Mouse (Mus musculus) CH12.LX (cell line): ENCODE data around the gene Ctnna3. TPM values are rescaled to one million over a fixed set of nuclear protein-coding genes. Genes with fewer than 3 reads are reported as not detected.

Experiments
- DNase-seq: peaks from one replicate; pipeline ENCODE4 v3.0.0-alpha.2; 2013; ENCODE audit errors: extremely low read depth
- H3K27ac ChIP-seq: 2 replicates; pipeline ENCODE4 v1.5.1; 2012; ENCODE audit warnings: low read depth, mild to moderate bottlenecking, control low read depth, moderate library complexity; ENCODE audit not compliant: insufficient read depth
- H3K27me3 ChIP-seq: replicated peaks from 2 replicates; pipeline ENCODE3; 2012; ENCODE audit warnings: inconsistent platforms
- H3K36me3 ChIP-seq, 2 experiments: replicated peaks in 1 of 2; 2 replicates each; pipeline versions ENCODE3 to v1.6.1; 2012; ENCODE audit warnings: inconsistent platforms in 1 of 2, low read length in 1 of 2, mild to moderate bottlenecking in 1 of 2, mixed read lengths in 1 of 2, moderate library complexity in 1 of 2; ENCODE audit not compliant: control insufficient read depth in 1 of 2, insufficient read depth in 1 of 2
- H3K4me1 ChIP-seq, 2 experiments: 2 replicates each; pipeline ENCODE4 v1.6.1; 2012; ENCODE audit warnings: inconsistent platforms in 1 of 2, moderate library complexity in 1 of 2; ENCODE audit not compliant: insufficient read depth in 2 of 2, control insufficient read depth in 1 of 2
- H3K4me2 ChIP-seq: 2 replicates; pipeline ENCODE4 v1.6.1; 2012; ENCODE audit warnings: low read depth, mild to moderate bottlenecking, control low read depth; ENCODE audit not compliant: poor library complexity, insufficient read depth, severe bottlenecking
- H3K4me3 ChIP-seq, 3 experiments: fragments of 150-350 bp in 1 of 3; sonication (generic) in 1 of 3; replicated peaks in 1 of 3; 2 replicates each; pipeline versions ENCODE3 to v1.5.1; 2011 to 2012; ENCODE audit warnings: low read depth in 2 of 3, low read length in 2 of 3, mild to moderate bottlenecking in 2 of 3, moderate library complexity in 2 of 3, control low read depth in 1 of 3, improper control_type of control experiment in 1 of 3, inconsistent platforms in 1 of 3, mixed read lengths in 1 of 3; ENCODE audit not compliant: poor library complexity in 1 of 3
- H3K79me2 ChIP-seq: replicated peaks from 2 replicates; pipeline ENCODE4 v1.6.1; 2012; ENCODE audit warnings: mild to moderate bottlenecking, moderate library complexity; ENCODE audit not compliant: control insufficient read depth, poor library complexity, insufficient read depth, severe bottlenecking; ENCODE audit errors: extremely low read depth
- H3K9ac ChIP-seq: 2 replicates; pipeline ENCODE4 v1.6.1; 2012; ENCODE audit warnings: low read depth, mild to moderate bottlenecking, control low read depth, moderate library complexity; ENCODE audit not compliant: insufficient read depth
- H3K9me3 ChIP-seq: replicated peaks from 2 replicates; pipeline ENCODE3; 2012; ENCODE audit warnings: low read length, inconsistent platforms, mixed read lengths
- BHLHE40 ChIP-seq: IDR thresholded peaks from 2 replicates; pipeline ENCODE4 v1.6.1; 2011; ENCODE audit warnings: mild to moderate bottlenecking, low read depth, low read length, improper control_type of control experiment
- CHD1 ChIP-seq: IDR thresholded peaks from 2 replicates; pipeline ENCODE4 v1.6.1; 2012; ENCODE audit warnings: low read depth, low read length, improper control_type of control experiment, inconsistent platforms
- CHD2 ChIP-seq: IDR thresholded peaks from 2 replicates; pipeline ENCODE4 v1.6.1; 2011; ENCODE audit warnings: low read length, improper control_type of control experiment
- E2F4 ChIP-seq: IDR thresholded peaks from 2 replicates; pipeline ENCODE4 v1.6.1; 2011; ENCODE audit warnings: low read depth, low read length, improper control_type of control experiment; ENCODE audit not compliant: insufficient replicate concordance
- ELF1 ChIP-seq: IDR thresholded peaks from 2 replicates; pipeline ENCODE4 v1.6.1; 2014; ENCODE audit warnings: low read depth, mild to moderate bottlenecking, inconsistent platforms, low read length, improper control_type of control experiment
- ETS1 ChIP-seq: conservative IDR thresholded peaks from 2 replicates; pipeline ENCODE4 v1.6.1; 2012; ENCODE audit warnings: low read depth, mild to moderate bottlenecking, inconsistent platforms, low read length, improper control_type of control experiment, moderate library complexity
- GABPA ChIP-seq: IDR thresholded peaks from 2 replicates; pipeline ENCODE4 v1.6.1; 2012; ENCODE audit warnings: low read depth, low read length, improper control_type of control experiment, inconsistent platforms; ENCODE audit not compliant: insufficient replicate concordance
- JUN ChIP-seq: IDR thresholded peaks from 2 replicates; pipeline ENCODE4 v1.6.1; 2011; ENCODE audit warnings: low read depth, mild to moderate bottlenecking, low read length, improper control_type of control experiment, moderate library complexity; ENCODE audit not compliant: insufficient read depth
- JUND ChIP-seq: conservative IDR thresholded peaks from 2 replicates; pipeline ENCODE4 v1.6.1; 2011; ENCODE audit warnings: low read depth, low read length, improper control_type of control experiment
- MAX ChIP-seq: IDR thresholded peaks from 2 replicates; pipeline ENCODE4 v1.6.1; 2011; ENCODE audit warnings: low read length, improper control_type of control experiment
- MYC ChIP-seq: IDR thresholded peaks from 2 replicates; pipeline ENCODE4 v1.6.1; 2011; ENCODE audit warnings: low read depth, mild to moderate bottlenecking, improper control_type of control experiment, low read length
- NRF1 ChIP-seq: IDR thresholded peaks from 2 replicates; pipeline ENCODE4 v1.6.1; 2014; ENCODE audit warnings: low read depth, mild to moderate bottlenecking, inconsistent platforms, low read length, improper control_type of control experiment, moderate library complexity
- PAX5 ChIP-seq: IDR thresholded peaks from 2 replicates; pipeline ENCODE4 v1.6.1; 2012; ENCODE audit warnings: low read length, inconsistent platforms, mixed read lengths
- POLR2AphosphoS2 ChIP-seq: IDR thresholded peaks from 2 replicates; pipeline ENCODE4 v1.6.1; 2011; ENCODE audit warnings: low read depth, low read length, improper control_type of control experiment
- RCOR1 ChIP-seq: conservative IDR thresholded peaks from 2 replicates; pipeline ENCODE4 v1.6.1; 2012; ENCODE audit warnings: low read depth, mild to moderate bottlenecking, inconsistent platforms, low read length, improper control_type of control experiment
- SMC3 ChIP-seq: IDR thresholded peaks from 2 replicates; pipeline ENCODE4 v1.6.1; 2011; ENCODE audit warnings: low read depth, low read length, improper control_type of control experiment
- TBP ChIP-seq: conservative IDR thresholded peaks from 2 replicates; pipeline ENCODE4 v1.6.1; 2011; ENCODE audit warnings: low read depth, low read length, improper control_type of control experiment
- TCF12 ChIP-seq: IDR thresholded peaks from 2 replicates; pipeline ENCODE4 v1.6.1; 2014; ENCODE audit warnings: low read depth, mild to moderate bottlenecking, inconsistent platforms, low read length, improper control_type of control experiment
- UBTF ChIP-seq: IDR thresholded peaks from 2 replicates; pipeline ENCODE4 v1.6.1; 2012; ENCODE audit warnings: low read depth, mild to moderate bottlenecking, inconsistent platforms, low read length, improper control_type of control experiment, moderate library complexity
- USF1 ChIP-seq: IDR thresholded peaks from 2 replicates; pipeline ENCODE4 v1.6.1; 2014; ENCODE audit warnings: low read depth, mild to moderate bottlenecking, inconsistent platforms, low read length, improper control_type of control experiment
- ZKSCAN1 ChIP-seq: IDR thresholded peaks from 2 replicates; pipeline ENCODE4 v1.6.1; 2012; ENCODE audit warnings: low read depth, inconsistent platforms, low read length, improper control_type of control experiment, borderline replicate concordance
- ZMIZ1 ChIP-seq: IDR thresholded peaks from 2 replicates; pipeline ENCODE4 v1.6.1; 2012; ENCODE audit warnings: low read depth, mild to moderate bottlenecking, inconsistent platforms, low read length, improper control_type of control experiment
- ZNF384 ChIP-seq: IDR thresholded peaks from 2 replicates; pipeline ENCODE4 v1.6.1; 2012; ENCODE audit warnings: low read depth, low read length, improper control_type of control experiment, inconsistent platforms
- dilution Hi-C: fragments of 300-500 bp; cut with MboI; formaldehyde crosslinking; loops from 2 replicates; pipeline ENCODE4 v1.14.3; 2020; ENCODE audit warnings: low sequenced_read_pairs; ENCODE audit not compliant: extremely low pct_unique_long_range_greater_than_20kb, extremely low pct_ligation_motif_present
- in situ Hi-C: fragments of 300-500 bp; cut with MboI; formaldehyde crosslinking; loops from 3 replicates; pipeline ENCODE4 v1.14.3; 2019; ENCODE audit warnings: low sequenced_read_pairs, low pct_ligation_motif_present, low pct_unique_long_range_greater_than_20kb, mixed read lengths
- polyA plus RNA-seq: library from polyadenylated mRNA; unstranded; fragments of >175 nt; gene quantifications from 2 replicates; pipeline ENCODE4 v1.2.1, GENCODE M21; 2012; ENCODE audit warnings: low read depth; ENCODE audit not compliant: insufficient read length
- total RNA-seq, 2 experiments: library from RNA; depleted of rRNA; stranded (reverse); fragments of 300-350 nt in 1 of 2; fragments of >200 nt in 1 of 2; gene quantifications; 2 replicates each; pipeline ENCODE4 v1.2.3; 2012 to 2014

Gene Ctnna3
- total and polyA plus RNA-seq, 3 experiments: 0.09 TPM; not detected in 2

DNA sequence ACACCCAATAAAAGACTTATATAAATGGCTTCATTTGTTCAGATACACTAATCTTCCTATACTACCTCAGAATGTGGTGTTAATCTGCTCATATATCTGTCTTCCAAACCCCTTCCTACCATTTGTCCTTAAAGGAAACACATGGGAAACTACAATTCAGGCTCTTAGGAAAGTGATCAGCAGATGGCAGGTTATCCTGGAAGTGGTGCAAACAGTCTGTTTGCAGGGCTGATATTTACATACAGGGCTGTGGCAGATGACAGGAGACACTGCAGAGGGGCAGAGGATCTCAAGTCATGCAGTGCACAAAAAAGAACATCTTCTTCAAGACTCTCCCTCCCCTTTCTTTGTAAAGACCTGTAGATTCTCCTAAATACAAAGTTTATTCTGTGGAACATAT lies 1008.8 kb downstream of the Ctnna3 start:
- in situ Hi-C loops (no loop called here), dilution Hi-C loops (no loop called here)
- TF ChIP-seq USF1 (no peak), TCF12 (no peak), ZKSCAN1 (no peak), ZMIZ1 (no peak), E2F4 (no peak), JUND (no peak), RCOR1 (no peak), ELF1 (no peak)
- H3K4me2 ChIP-seq: no peak overlapping the region
- H3K27me3 ChIP-seq: no peaks in the 10 kb centered on the region
- no peaks in the 10 kb centered on the region for H3K36me3 ChIP-seq
- no peak overlapping the region for H3K4me3 ChIP-seq
- no peak for DNase-seq
- peaks cover 12% of the 10 kb centered on the region for H3K9me3 ChIP-seq
- no peak overlapping the region for H3K27ac ChIP-seq
- no peaks in the 10 kb centered on the region for H3K79me2 ChIP-seq
- no peaks in the 10 kb centered on the region for H3K4me1 ChIP-seq
- no peak overlapping the region for H3K9ac ChIP-seq

DNA sequence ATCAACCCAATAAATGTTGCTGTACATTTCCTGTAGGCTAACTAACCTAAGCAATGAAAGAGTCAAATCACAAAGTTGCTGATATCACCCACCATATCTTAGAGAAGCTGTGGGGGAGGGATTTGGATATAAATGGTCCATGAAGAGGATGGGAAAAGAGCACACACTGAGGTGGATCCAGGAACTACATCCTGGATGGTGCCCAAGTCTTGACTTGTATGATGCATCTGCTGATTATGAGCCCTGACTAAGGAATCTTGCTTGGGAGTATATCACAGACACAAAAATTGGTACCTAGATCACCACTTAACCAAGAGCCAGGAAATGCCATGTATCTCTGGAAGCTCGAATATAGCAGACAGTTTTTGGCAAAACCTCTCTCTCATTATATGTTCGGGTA lies 1018.7 kb downstream of the Ctnna3 start:
- Histone ChIP-seq H3K4me1 (no peaks in the 10 kb centered on the region), H3K4me3 (no peak overlapping the region), H3K27me3 (no peaks in the 10 kb centered on the region), H3K9me3 (peaks cover 31% of the 10 kb centered on the region), H3K9ac (no peak overlapping the region), H3K27ac (no peak overlapping the region), H3K4me2 (no peak overlapping the region), H3K79me2 (no peaks in the 10 kb centered on the region), H3K36me3 (no peaks in the 10 kb centered on the region)
- dilution Hi-C loops: no loop called here
- TF ChIP-seq UBTF: no peak
- TF ChIP-seq PAX5: no peak
- no peak for TF ChIP-seq TBP
- TF ChIP-seq ETS1: no peak
- TF ChIP-seq TCF12: no peak
- TF ChIP-seq RCOR1: no peak
- in situ Hi-C loops: no loop called here
- DNase-seq: no peak

GRCm38 (mm10) chr10:64483281-64483680 lies 1053.4 kb downstream of the Ctnna3 start:
- dilution Hi-C loops (no loop called here), in situ Hi-C loops (no loop called here)
- Histone ChIP-seq H3K9ac (no peak overlapping the region), H3K4me2 (no peak overlapping the region), H3K36me3 (no peaks in the 10 kb centered on the region), H3K9me3 (peaks cover 46% of the 10 kb centered on the region), H3K79me2 (no peaks in the 10 kb centered on the region), H3K4me1 (no peaks in the 10 kb centered on the region), H3K4me3 (no peak overlapping the region), H3K27ac (no peak overlapping the region), H3K27me3 (no peaks in the 10 kb centered on the region)
- DNase-seq: no peak
- no peak for TF ChIP-seq USF1
- TF ChIP-seq ELF1: no peak
- TF ChIP-seq POLR2AphosphoS2: no peak
- no peak for TF ChIP-seq CHD2
- TF ChIP-seq NRF1: no peak
- TF ChIP-seq BHLHE40: no peak
- no peak for TF ChIP-seq CHD1
- TF ChIP-seq MAX: no peak
- TF ChIP-seq ZKSCAN1: no peak
- TF ChIP-seq RCOR1: no peak
- no peak for TF ChIP-seq ZNF384
- TF ChIP-seq MYC: no peak
- no peak for TF ChIP-seq TCF12
- no peak for TF ChIP-seq SMC3
- TF ChIP-seq JUN: no peak
- TF ChIP-seq GABPA: no peak
- TF ChIP-seq E2F4: no peak
- no peak for TF ChIP-seq TBP
